Mouse (Mus musculus) neural tube, embryonic 15.5 days (tissue): ENCODE results near the gene Bcl2. TPM values are rescaled to one million over a fixed set of nuclear protein-coding genes. Genes with fewer than 3 reads are reported as not detected.
A peak's percentile ranks its signal among the peaks of the same experiment; 100 is the strongest.

Experiments
- ATAC-seq: fragments of 200-750 bp; cut with Nextera tagmentation; 2 replicates; pipeline ENCODE4 v1.8.0; 2017; ENCODE audit warnings: mild to moderate bottlenecking, moderate TSS enrichment, moderate library complexity; ENCODE audit not compliant: low FRiP score
- H3K27ac ChIP-seq: fragments of 300-500 bp; sonication (generic); replicated peaks from 2 replicates; pipeline ENCODE4 v1.5.1; 2015; ENCODE audit warnings: mild to moderate bottlenecking, inconsistent platforms
- H3K27me3 ChIP-seq: fragments of 300-500 bp; sonication (generic); replicated peaks from 2 replicates; pipeline ENCODE4 v1.6.1; 2015; ENCODE audit warnings: inconsistent platforms
- H3K36me3 ChIP-seq: fragments of 300-500 bp; sonication (generic); 2 replicates; pipeline ENCODE4 v1.6.1; 2015; ENCODE audit warnings: inconsistent platforms
- H3K4me1 ChIP-seq: fragments of 300-500 bp; sonication (generic); 2 replicates; pipeline ENCODE4 v1.6.1; 2015; ENCODE audit warnings: inconsistent platforms
- H3K4me2 ChIP-seq: fragments of 300-500 bp; sonication (generic); 2 replicates; pipeline ENCODE4 v1.6.1; 2015; ENCODE audit warnings: inconsistent platforms, mild to moderate bottlenecking, moderate library complexity
- H3K4me3 ChIP-seq: fragments of 300-500 bp; sonication (generic); replicated peaks from 2 replicates; pipeline ENCODE4 v1.5.1; 2015; ENCODE audit warnings: mild to moderate bottlenecking, inconsistent platforms
- H3K9ac ChIP-seq: fragments of 300-500 bp; sonication (generic); replicated peaks from 2 replicates; pipeline ENCODE4 v1.6.1; 2015; ENCODE audit warnings: mild to moderate bottlenecking, inconsistent platforms
- H3K9me3 ChIP-seq: fragments of 300-500 bp; sonication (generic); replicated peaks from 2 replicates; pipeline ENCODE4 v1.6.1; 2016; ENCODE audit warnings: inconsistent platforms
- WGBS: fragments of 180-500 bp; shearing (Covaris S2); methylation state at CpG from one replicate; pipeline ENCODE4 v1.1.7; 2015; ENCODE audit warnings: mixed read lengths; 5-methylcytosine and 5-hydroxymethylcytosine counted together
- polyA plus RNA-seq: library from polyadenylated mRNA; unstranded; fragments of >200 nt; fragmentation: Nextera tagmentation; extraction: Ambion mirVana; gene quantifications from 2 replicates; pipeline ENCODE4 v1.2.1, GENCODE M21; 2015

Bcl2 gene
- polyA plus RNA-seq, 1 experiment from 2014 or later = 16.7 TPM

DNA sequence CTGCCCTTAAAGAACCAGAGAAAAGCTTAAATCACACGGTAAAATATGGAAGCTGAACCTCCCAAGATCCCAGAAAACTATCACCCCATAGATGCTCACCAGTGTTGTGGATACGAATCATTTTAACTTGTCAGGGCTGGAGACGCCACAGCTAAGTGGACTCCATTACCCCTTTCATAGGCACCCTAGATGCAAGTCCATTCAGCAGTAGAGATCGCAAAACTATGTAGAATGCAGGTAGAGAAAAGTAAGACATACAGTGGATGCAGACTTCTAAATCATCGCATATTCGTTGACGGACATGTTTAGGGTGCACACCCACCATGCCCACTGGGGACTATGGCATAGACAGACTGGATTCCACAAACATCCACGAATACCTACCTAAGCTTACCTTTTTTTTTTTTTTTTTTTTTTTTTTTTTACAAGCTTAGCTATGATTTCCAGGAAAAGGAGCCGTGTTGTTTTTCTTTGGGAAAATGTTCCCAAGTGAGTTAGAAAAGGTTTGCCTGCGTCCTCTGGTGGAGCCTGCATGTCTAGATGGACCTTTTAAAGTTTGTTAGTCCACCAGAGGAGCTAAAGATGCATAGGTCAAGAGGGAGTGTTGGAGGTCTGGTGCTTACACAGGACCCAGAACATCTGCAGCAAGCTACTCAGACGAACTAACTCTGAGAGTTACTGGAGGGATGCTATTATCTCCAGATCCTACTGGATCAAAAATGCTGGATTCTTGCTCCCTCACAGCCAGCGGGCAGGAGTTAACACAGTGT, 2.5 kb downstream of the Bcl2 start:
- no peak overlapping the region for H3K27ac ChIP-seq
- 67% methylated on average over 12 of the region's 12 CpGs for WGBS
- H3K27me3 ChIP-seq = no peaks in the 10 kb centered on the region
- peak overlapping the region; percentile 68 for H3K4me3 ChIP-seq
- H3K9me3 ChIP-seq = no peaks in the 10 kb centered on the region
- peaks cover 53% of the 10 kb centered on the region for H3K4me1 ChIP-seq
- ATAC-seq = no peak
- H3K4me2 ChIP-seq = peak overlapping the region; percentile 80
- no peaks in the 10 kb centered on the region for H3K36me3 ChIP-seq
- peak overlapping the region; percentile 50 for H3K9ac ChIP-seq

DNA sequence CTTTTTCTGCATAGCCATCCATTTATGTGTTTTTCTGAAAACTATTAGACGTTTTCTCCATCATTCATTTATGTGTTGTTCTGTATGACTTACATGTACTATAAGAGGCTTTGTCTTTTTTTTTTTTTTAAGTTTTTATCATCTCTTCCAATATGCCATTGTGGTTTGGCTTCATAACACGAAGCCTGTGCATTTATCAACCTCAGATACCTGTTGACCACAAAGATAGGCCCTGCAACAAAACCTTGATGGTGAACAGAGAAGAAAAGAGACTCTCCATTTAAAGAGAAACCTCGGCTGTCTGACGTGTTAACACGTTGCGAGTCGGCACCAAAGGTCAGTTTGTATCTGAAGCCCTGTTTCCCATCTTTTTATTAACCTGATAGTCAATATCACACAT, 3.9 kb downstream of the Bcl2 start:
- H3K4me1 ChIP-seq = peaks cover 55% of the 10 kb centered on the region
- H3K9me3 ChIP-seq = no peaks in the 10 kb centered on the region
- H3K9ac ChIP-seq = no peak overlapping the region
- no peak for ATAC-seq
- H3K36me3 ChIP-seq = no peaks in the 10 kb centered on the region
- H3K27ac ChIP-seq = no peak overlapping the region
- H3K27me3 ChIP-seq = no peaks in the 10 kb centered on the region
- WGBS = 85% methylated on average over 7 of the region's 7 CpGs
- H3K4me2 ChIP-seq = peak overlapping the region; percentile 80
- peak overlapping the region; percentile 15; the same call in 1 of the 2 replicates for H3K4me3 ChIP-seq

DNA sequence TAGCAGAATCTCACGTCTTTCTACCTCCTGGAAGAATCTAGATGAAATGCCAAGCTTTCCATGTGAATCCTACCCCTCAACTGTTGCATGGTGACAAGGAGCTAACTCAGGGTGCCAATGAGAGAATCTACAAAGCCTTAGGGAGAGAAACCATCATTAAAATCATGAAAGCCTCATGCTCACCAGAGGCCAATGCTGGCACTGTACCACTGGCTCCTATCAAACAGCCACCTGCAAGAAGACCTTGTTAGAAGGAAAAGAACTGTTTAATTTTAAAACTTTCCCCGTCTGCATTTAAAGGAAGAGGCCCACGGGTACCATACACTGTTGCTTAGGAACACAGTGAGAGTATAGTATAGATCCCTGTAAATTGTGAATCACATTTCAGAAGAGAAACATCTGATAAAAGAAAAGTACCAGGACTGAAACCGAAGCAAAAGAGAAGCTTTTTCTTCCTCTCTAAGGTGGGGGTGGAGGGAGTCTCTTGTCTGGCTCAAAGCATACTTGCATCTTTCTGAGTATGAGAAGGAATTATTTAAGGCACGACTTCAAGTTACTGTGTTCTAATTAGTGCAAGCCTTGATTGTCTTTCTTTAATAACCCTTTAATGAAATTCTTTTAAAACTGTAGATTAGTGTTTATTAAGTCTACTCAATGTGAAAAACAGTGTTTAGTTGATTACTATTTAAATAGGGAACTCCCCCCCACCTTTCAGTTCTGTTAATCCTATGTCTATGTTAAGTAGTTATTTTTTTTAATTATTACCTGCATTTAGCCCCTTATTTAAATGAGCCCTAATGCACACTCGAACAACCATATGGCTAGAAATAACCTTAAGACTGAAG, 6.8 kb downstream of the Bcl2 start:
- no peak overlapping the region for H3K27ac ChIP-seq
- WGBS = 54% methylated on average over 6 of the region's 6 CpGs
- H3K4me3 ChIP-seq = no peak overlapping the region
- peak overlapping the region; percentile 80; the same call in 1 of the 2 replicates for H3K4me2 ChIP-seq
- no peaks in the 10 kb centered on the region for H3K27me3 ChIP-seq
- H3K4me1 ChIP-seq = peaks cover 43% of the 10 kb centered on the region
- H3K9ac ChIP-seq = no peak overlapping the region
- H3K36me3 ChIP-seq = no peaks in the 10 kb centered on the region
- peak; percentile 42; the same call in 1 of the 2 replicates for ATAC-seq
- H3K9me3 ChIP-seq = no peaks in the 10 kb centered on the region

DNA sequence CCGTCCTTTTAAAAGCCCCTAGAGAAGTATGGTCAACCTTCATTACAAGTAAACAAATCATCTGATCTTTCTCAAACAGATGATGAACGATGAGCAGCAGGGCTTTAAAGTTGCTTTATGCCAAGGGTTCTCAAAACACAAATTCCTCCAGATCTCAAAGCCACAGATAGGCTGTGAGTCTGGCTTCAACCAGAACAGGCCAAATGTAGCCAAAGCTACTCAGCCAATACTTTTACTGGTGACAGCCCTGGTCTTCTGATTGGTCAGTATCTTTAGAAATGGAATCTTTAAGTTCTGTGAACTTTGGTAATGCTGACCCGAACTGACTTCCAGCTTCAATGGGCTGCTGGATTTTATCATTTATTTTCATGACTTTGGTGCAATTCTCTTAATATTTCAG, 10.9 kb downstream of the Bcl2 start:
- no peak overlapping the region for H3K9ac ChIP-seq
- H3K4me3 ChIP-seq = no peak overlapping the region
- ATAC-seq = no peak
- peaks cover 20% of the 10 kb centered on the region for H3K4me1 ChIP-seq
- H3K36me3 ChIP-seq = no peaks in the 10 kb centered on the region
- no peak overlapping the region for H3K4me2 ChIP-seq
- 71% methylated on average over 3 of the region's 3 CpGs for WGBS
- H3K9me3 ChIP-seq = no peaks in the 10 kb centered on the region
- no peaks in the 10 kb centered on the region for H3K27me3 ChIP-seq
- H3K27ac ChIP-seq = no peak overlapping the region

DNA sequence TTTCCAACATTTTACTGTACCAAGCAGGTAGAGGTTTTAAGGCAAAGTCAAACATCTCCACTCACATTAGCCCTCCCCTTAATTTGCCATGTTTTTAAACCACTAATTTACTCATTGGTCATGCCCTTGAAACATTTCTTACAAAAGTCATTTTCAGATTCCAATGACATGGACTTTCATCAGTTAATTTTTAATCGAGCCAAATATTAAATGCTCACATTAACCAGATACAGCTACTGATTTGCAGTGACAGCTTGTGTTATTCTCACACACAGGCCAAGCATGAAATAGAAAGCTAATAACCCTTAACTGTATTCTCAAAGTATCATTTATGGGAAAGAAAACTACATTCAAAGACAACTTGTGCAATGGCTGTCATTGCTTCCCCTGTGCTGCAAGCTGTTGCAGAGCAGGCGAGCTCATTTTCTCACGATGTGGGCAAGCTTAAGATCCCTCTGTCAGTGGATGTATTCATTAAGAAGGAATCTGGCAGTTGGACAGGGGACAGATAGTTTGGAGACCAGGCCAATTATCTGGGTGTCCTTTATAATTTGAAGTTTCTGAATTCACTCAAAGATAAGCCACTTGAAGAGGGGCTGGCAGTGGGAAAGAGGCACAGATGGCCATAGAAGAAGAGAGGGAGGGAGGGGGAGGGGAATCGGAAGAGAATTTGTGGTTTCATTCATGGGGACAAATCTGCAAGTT, 11.5 kb downstream of the Bcl2 start:
- no peak overlapping the region for H3K4me3 ChIP-seq
- WGBS = 71% methylated on average over 4 of the region's 4 CpGs
- H3K9me3 ChIP-seq = no peaks in the 10 kb centered on the region
- H3K9ac ChIP-seq = no peak overlapping the region
- no peak overlapping the region for H3K4me2 ChIP-seq
- no peak for ATAC-seq
- H3K4me1 ChIP-seq = peaks cover 14% of the 10 kb centered on the region
- no peak overlapping the region for H3K27ac ChIP-seq
- no peaks in the 10 kb centered on the region for H3K36me3 ChIP-seq
- H3K27me3 ChIP-seq = no peaks in the 10 kb centered on the region

DNA sequence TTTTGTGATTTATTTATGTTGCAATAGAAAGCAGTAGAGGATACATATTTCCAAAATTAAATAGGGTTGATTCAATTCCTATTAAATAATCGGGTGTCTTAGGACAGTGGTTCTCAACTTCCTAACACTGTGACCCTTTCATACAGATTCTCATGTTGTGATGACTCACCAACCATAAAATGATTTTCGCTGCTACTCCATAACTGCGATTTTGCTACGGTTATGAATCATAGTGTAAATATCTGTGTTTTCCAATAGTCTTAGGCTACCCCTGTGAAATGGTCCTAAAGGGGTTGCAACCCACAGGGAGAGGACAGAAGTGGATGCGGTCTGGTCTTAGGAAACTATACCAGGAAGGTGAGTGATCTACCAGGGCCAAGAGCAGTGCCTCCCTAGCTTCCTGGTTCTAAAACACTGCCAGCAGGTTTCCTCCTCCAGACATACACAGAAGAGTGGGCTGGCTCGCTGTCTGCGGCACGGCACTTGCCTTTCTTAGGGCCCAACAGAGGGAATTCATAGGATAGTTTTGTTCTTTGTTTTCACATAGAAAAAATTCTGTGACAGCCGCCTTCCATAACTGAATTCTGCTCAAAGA, 13.5 kb downstream of the Bcl2 start:
- no peaks in the 10 kb centered on the region for H3K36me3 ChIP-seq
- H3K4me2 ChIP-seq = no peak overlapping the region
- no peak overlapping the region for H3K4me3 ChIP-seq
- H3K4me1 ChIP-seq = no peaks in the 10 kb centered on the region
- no peaks in the 10 kb centered on the region for H3K27me3 ChIP-seq
- ATAC-seq = no peak
- 91% methylated on average over 9 of the region's 9 CpGs for WGBS
- H3K27ac ChIP-seq = no peak overlapping the region
- no peak overlapping the region for H3K9ac ChIP-seq
- no peaks in the 10 kb centered on the region for H3K9me3 ChIP-seq

DNA sequence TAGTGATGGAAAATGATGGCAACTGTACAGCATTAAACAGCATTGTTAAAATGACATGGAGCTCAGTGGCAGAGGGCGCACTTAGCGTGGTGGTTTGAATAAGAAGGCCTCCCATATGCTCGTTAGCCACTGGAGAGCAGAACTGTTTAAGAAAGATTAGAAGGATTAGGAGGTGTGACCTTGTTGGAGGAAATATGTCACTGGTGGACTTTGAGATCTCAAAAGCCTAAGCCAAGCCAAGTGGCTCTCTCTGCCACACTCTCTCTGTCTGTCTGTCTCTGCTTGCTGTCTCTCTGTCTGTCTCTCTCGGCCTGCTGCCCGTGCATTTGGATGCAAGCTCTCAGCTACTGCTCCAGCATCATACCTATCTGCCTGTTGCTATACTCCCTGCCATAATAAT, 17.6 kb downstream of the Bcl2 start:
- Histone ChIP-seq H3K4me1 (no peaks in the 10 kb centered on the region), H3K27ac (no peak overlapping the region), H3K27me3 (no peaks in the 10 kb centered on the region), H3K4me2 (no peak overlapping the region), H3K36me3 (no peaks in the 10 kb centered on the region), H3K4me3 (no peak overlapping the region), H3K9ac (no peak overlapping the region), H3K9me3 (no peaks in the 10 kb centered on the region)
- ATAC-seq = no peak
- WGBS = 91% methylated on average over 5 of the region's 5 CpGs

DNA sequence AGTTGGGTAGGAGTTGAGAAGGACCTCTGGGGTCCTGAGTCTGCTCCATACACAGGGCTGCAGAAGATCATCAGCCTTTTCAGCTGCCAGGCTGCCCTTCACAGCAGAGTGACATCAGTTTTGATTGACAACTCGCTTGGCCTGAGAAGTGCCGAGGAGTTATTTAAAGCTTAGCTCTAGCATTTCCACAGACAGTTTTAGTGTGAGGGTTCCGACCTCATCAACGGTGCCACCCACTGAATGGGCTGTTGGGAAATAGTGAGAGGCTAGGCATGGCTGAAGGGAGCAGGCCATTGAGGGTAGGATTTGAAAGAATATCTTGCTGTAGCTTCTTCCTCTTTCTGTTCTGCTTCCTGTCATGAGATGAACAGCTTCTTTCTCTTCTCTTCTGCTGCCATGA, 18.4 kb downstream of the Bcl2 start:
- no peaks in the 10 kb centered on the region for H3K9me3 ChIP-seq
- no peaks in the 10 kb centered on the region for H3K36me3 ChIP-seq
- H3K9ac ChIP-seq = no peak overlapping the region
- no peaks in the 10 kb centered on the region for H3K27me3 ChIP-seq
- H3K4me3 ChIP-seq = no peak overlapping the region
- no peaks in the 10 kb centered on the region for H3K4me1 ChIP-seq
- no peak overlapping the region for H3K4me2 ChIP-seq
- no peak for ATAC-seq
- 90% methylated on average over 4 of the region's 4 CpGs for WGBS
- no peak overlapping the region for H3K27ac ChIP-seq

DNA sequence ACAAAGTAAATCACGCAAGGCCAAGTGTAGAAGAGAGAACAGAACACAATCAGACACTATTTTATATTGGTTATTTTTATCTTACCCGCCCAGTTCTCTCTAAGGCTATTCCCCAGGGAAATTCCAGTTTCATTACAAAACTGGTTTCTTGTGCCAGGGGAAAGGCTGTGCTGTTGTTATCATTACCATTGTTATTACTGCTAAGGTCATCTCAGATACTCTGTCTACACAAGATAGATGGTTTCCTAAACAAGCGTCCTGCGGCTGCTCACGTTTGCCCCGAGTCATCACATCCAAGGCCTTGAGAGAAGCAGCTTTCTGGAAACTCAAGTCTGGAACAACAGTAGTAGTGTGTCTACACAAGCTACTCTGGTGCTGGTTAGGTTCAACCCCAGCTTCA, 19.8 kb downstream of the Bcl2 start:
- no peaks in the 10 kb centered on the region for H3K27me3 ChIP-seq
- no peaks in the 10 kb centered on the region for H3K36me3 ChIP-seq
- no peak overlapping the region for H3K27ac ChIP-seq
- no peak overlapping the region for H3K4me2 ChIP-seq
- H3K9ac ChIP-seq = no peak overlapping the region
- WGBS = 87% methylated on average over 6 of the region's 6 CpGs
- H3K4me3 ChIP-seq = no peak overlapping the region
- no peak for ATAC-seq
- no peaks in the 10 kb centered on the region for H3K9me3 ChIP-seq
- no peaks in the 10 kb centered on the region for H3K4me1 ChIP-seq

DNA sequence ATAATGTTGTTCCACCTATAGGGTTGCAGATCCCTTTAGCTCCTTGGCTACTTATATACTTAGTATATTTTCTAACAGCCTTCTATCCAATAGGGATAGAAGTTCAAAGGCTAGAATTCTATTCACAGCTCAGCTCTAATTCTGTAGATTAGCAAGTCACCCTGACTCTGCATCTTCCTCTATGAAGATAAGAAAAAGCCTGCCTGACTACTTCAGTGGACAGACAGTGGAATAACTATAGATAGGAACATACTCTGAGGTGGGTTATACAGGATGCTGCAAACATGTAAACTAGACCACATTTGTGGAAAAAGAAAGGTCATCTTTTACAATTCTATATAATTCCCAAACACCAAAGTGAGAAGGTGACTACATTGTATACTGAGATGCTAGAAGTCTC, 21.5 kb downstream of the Bcl2 start:
- no peaks in the 10 kb centered on the region for H3K9me3 ChIP-seq
- no peaks in the 10 kb centered on the region for H3K4me1 ChIP-seq
- no peak overlapping the region for H3K9ac ChIP-seq
- ATAC-seq = no peak
- no peak overlapping the region for H3K4me2 ChIP-seq
- H3K4me3 ChIP-seq = no peak overlapping the region
- no peaks in the 10 kb centered on the region for H3K36me3 ChIP-seq
- no peak overlapping the region for H3K27ac ChIP-seq
- H3K27me3 ChIP-seq = no peaks in the 10 kb centered on the region

DNA sequence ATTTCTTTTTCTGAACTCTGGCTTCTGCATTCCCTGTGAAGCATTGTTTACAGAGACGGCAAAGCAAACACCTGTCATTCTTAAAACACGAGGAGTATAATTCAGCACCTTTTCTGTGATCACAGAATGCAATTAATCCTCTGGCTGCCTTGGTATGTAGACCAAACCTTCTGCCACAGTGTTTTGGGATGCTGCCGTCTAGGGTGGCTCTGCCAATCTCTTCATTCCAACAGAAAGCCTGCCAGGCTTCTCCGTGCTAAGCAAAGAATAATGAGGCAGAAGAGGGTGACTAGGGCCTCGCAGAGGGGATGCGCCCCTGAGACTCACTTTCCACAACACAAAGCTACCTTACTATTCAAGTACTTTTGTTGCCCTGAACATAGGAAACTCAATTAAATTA, 23.2 kb downstream of the Bcl2 start:
- 68% methylated on average over 6 of the region's 6 CpGs for WGBS
- no peak overlapping the region for H3K27ac ChIP-seq
- no peak for ATAC-seq
- H3K27me3 ChIP-seq = no peaks in the 10 kb centered on the region
- no peaks in the 10 kb centered on the region for H3K9me3 ChIP-seq
- no peak overlapping the region for H3K4me3 ChIP-seq
- H3K9ac ChIP-seq = no peak overlapping the region
- H3K4me1 ChIP-seq = no peaks in the 10 kb centered on the region
- H3K36me3 ChIP-seq = no peaks in the 10 kb centered on the region
- H3K4me2 ChIP-seq = no peak overlapping the region
